Mouse (Mus musculus): ENCODE measurements around the gene Scnm1.

The Scnm1 gene

DNA sequence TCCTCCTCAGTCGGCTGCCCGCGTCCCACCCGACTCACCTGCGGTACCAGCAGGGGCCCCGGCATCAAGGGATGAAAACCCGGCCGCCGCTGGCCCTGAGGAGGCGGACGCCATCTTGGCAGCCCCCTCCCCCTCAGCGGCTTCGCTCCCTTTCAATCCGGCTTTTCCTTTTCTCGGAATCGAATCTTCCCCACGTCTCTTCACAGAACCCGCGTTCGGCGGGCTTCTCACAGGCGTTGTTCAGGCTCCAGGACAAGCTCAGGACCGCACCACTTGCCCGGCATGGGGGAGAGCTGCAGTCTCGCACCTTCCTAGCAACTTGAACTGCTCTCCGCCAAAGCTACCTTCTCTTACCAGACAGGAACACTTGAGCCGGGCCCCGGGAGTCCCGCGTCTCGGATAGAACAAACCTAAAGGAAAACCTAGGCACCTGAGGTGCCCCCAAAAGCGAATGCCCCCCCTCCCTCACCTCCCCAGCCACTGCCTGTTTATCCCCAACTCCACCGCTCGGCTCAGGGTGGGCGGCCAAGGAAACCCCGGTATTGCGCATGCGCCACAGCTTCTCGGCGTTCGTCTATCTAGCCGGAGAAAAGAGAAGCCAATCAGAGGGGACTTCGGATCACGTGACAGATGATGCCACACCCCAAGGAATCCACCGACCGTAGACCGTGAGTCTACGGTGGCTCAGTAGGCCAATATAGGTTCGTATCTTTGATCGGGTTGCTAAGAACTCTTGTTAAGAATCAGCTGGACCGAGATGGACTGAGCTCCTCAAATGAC is 27.3 kb downstream of the Scnm1 start, which contains the start of gene Pip5k1a:
Pip5k1a (minus strand) TSS at position 593 of the 780 bp plus-strand sequence.
- DNase-seq (ENCODE audit: low read depth): peak; percentile 100

DNA sequence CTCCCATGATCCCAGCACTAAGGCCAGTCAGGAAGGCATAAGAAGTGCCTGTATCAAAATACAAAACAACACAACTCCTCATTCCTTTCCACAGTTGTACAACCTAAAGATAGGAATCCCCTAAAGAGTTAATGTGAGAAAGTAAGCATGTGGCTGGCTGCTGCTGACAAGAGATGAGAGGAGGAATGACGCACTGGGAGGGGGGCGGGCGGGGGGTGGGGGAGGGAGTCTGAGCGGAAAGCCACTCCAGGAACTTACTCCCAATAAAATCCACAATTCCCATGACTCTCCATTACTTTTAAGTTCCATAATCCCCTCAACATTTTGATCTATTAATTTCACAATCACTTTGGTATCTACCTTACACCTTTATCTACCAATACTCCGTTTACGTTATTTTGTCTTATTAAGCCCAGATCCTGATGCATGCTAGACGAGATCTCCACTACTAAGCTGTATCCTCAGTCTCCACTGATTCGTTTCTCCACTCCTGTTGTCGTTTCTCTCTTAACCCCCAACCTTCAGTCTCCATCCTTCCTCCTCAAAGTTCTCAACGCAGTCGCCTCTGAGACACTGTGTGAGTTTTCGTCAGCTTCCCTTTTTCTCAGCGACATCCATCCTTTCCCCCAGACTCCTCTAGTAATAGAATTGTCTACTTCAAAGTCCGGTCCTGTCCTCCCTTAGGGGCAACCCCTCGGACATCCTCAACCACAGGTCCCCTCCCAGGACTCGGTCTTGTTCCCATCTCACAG is 28.0 kb downstream of the Scnm1 start:
- DNase-seq (ENCODE audit: low read depth): peak; percentile 48

DNA sequence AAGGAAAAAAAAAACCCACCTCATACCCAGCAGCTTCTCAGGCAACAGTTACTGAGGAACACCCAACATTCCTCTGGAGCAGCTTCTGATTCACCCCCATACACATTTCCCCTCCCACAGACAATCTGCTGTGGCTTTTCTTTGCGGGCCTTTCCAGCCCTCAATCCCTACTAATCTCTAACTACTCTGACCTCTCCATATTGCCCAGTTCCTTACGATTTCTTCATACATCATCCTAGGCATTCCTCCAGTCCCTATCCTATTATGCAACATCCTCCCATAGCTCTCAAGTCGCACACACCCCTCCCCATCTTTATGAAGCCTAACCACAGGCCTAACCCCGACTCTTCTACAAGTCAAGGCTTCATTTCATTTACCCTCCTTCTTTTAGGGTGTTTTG is 28.7 kb downstream of the Scnm1 start:
- peak; percentile 59 for DNase-seq (ENCODE audit: low read depth)

DNA sequence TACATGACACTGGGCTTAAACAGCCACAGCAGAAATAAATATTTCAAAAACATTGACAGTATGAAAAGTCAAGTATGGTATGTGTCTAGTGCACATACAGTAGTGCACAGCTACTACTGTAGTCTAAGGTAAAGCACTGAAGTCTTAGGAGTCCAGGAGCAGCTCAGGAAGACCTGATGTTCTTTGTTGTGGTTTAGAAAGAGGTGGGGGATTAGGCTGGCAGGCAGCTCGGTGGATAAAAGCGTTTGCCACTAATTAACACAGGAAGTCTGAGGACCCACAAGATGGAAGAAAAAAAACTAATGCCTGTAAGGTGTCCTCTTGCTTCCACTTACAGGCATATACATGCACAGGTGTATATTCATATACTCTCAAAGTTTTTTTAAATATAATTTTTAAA is 33.0 kb downstream of the Scnm1 start:
- no peak for DNase-seq (ENCODE audit: low read depth)

DNA sequence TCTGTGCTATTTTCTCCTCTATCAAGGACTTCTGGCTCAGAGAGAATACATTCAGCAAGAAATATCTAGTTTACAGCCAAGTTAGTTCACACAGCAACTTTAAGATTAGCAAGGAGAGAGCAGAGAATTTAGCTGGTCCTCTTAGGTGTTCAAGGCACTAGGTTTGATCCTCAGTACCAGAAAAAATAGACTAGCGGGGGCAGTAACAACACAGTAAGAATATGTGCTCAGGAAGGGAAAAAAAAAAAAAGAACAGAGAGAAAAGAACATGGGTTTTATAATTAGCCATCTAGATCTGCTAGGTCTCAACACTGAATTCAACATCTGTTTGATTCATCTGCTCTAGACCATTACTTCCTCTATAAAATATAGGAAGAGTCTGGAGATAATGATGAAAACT is 45.7 kb downstream of the Scnm1 start:
- no peak for DNase-seq (ENCODE audit: low read depth)
